Mouse (Mus musculus) limb, embryonic 11.5 days (tissue): ENCODE measurements around the gene Uqcr10. TPM values are rescaled to one million over a fixed set of nuclear protein-coding genes. Genes with fewer than 3 reads are reported as not detected.

ENCODE experiments used
- ATAC-seq: fragments of 200-750 bp; cut with Nextera tagmentation; 2 replicates; pipeline ENCODE4 v1.8.0; 2017; ENCODE audit warnings: low read depth; ENCODE audit not compliant: insufficient number of reproducible peaks, low FRiP score, low TSS enrichment
- DNase-seq: peaks from one replicate; pipeline ENCODE4 v3.0.0-alpha.2; 2015; ENCODE audit warnings: low spot score
- H3K27ac ChIP-seq: fragments of 300-500 bp; sonication (generic); replicated peaks from 2 replicates; pipeline ENCODE4 v1.5.1; 2014; ENCODE audit warnings: low read depth, mild to moderate bottlenecking, low read length
- H3K27me3 ChIP-seq: fragments of 300-500 bp; sonication (generic); 2 replicates; pipeline ENCODE4 v1.6.1; 2014; ENCODE audit warnings: mild to moderate bottlenecking, low read length, mixed read lengths; ENCODE audit not compliant: control insufficient read depth, insufficient read depth
- H3K36me3 ChIP-seq: fragments of 300-500 bp; sonication (generic); 2 replicates; pipeline ENCODE4 v1.6.1; 2014; ENCODE audit warnings: mild to moderate bottlenecking, low read length, moderate library complexity, mixed read lengths; ENCODE audit not compliant: control insufficient read depth, insufficient read depth
- H3K4me1 ChIP-seq: fragments of 300-500 bp; sonication (generic); 2 replicates; pipeline ENCODE4 v1.6.1; 2014; ENCODE audit warnings: low read length, mixed read lengths; ENCODE audit not compliant: control insufficient read depth, insufficient read depth
- H3K4me2 ChIP-seq: fragments of 300-500 bp; sonication (generic); 2 replicates; pipeline ENCODE4 v1.6.1; 2014; ENCODE audit warnings: low read depth, mild to moderate bottlenecking, moderate library complexity; ENCODE audit not compliant: severe bottlenecking
- H3K4me3 ChIP-seq: fragments of 300-500 bp; sonication (generic); 2 replicates; pipeline ENCODE4 v1.5.1; 2014; ENCODE audit warnings: low read depth, low read length
- H3K9ac ChIP-seq: fragments of 300-500 bp; sonication (generic); 2 replicates; pipeline ENCODE4 v1.6.1; 2014; ENCODE audit warnings: mild to moderate bottlenecking, low read length
- H3K9me3 ChIP-seq: fragments of 300-500 bp; sonication (generic); 2 replicates; pipeline ENCODE4 v1.6.1; 2016; ENCODE audit warnings: low read length; ENCODE audit not compliant: control insufficient read depth
- WGBS: fragments of 180-500 bp; shearing (Covaris S2); extraction: QIAGEN DNeasy Blood & Tissue Kit; methylation state at CpG from one replicate; pipeline ENCODE4 v1.1.7; 2014; 5-methylcytosine and 5-hydroxymethylcytosine counted together
- polyA plus RNA-seq: library from polyadenylated mRNA; unstranded; fragments of >200 nt; fragmentation: Nextera tagmentation; extraction: Ambion mirVana; gene quantifications from 2 replicates; pipeline ENCODE4 v1.2.1, GENCODE M21; 2014

Gene Uqcr10
- polyA plus RNA-seq, 1 experiment from 2014 or later, result 639 TPM

DNA sequence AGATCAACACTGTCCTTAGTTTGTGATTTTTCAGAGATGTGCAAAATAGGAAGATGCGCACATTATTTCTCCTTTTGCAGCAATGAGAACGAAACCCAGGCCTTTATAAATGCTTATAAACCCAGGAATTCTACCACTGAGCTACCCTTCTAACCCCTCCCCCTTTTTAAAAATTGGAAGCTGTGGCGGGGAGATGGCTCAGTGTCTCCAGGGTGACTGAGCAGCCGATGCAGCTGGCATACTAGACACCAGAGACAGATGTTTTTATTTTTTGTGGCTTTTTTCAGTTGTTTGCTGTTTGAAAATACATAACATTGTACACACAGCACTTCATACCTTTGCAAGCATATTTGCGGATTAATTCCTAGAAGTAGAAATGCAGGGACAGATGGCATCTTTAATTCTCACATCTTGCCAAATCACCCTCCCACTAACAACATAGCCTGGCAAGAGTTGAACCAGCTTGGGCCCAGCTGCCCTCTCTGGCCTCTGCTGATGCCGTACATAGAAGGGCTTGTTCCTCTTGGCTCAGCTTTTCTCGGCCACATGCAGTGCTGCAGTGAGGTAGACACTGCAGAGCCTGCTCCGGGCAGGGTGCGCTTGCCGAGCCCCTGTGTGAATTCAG is 42.2 kb downstream of the Uqcr10 start:
- Histone ChIP-seq H3K27ac (no peak overlapping the region), H3K27me3 (no peaks in the 10 kb centered on the region), H3K4me2 (no peak overlapping the region), H3K4me3 (no peak overlapping the region), H3K36me3 (peaks cover 3% of the 10 kb centered on the region; the same call in 1 of the 2 replicates), H3K9me3 (no peaks in the 10 kb centered on the region), H3K4me1 (no peaks in the 10 kb centered on the region), H3K9ac (no peak overlapping the region)
- ATAC-seq (no peak), DNase-seq (no peak)
- WGBS, result 84% methylated on average over 10 of the region's 10 CpGs

DNA sequence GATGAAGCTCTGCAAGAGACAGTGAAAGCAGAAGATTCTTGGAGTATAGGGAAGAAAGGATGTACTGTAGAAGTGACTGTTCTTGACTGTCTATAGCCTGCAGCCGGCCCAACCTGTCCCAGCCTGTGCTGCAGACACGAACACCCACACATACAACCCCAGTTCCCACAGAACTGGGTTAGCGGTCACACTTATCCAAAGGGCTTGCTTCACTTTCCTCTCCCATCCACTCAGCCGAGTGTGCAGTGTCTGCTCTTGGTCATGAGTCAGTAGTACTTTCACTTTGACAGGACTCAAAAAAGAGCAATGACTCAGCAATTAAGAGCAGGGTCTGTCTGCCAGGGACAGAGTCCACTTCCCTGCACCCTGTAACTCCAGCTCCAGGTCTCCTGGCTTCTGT is 42.8 kb downstream of the Uqcr10 start:
- DNase-seq (no peak), ATAC-seq (no peak)
- Histone ChIP-seq H3K27ac (no peak overlapping the region), H3K36me3 (peaks cover 3% of the 10 kb centered on the region; the same call in 1 of the 2 replicates), H3K9me3 (no peaks in the 10 kb centered on the region), H3K9ac (no peak overlapping the region), H3K27me3 (no peaks in the 10 kb centered on the region), H3K4me1 (no peaks in the 10 kb centered on the region), H3K4me3 (no peak overlapping the region), H3K4me2 (no peak overlapping the region)
- WGBS, result 81% methylated on average over 4 of the region's 4 CpGs

- no peaks in the 10 kb centered on the region for H3K27me3 ChIP-seq
- no peak overlapping the region for H3K9ac ChIP-seq
- H3K36me3 ChIP-seq, result peaks cover 3% of the 10 kb centered on the region; the same call in 1 of the 2 replicates
- no peak overlapping the region for H3K4me3 ChIP-seq
- H3K4me2 ChIP-seq, result no peak overlapping the region
- H3K9me3 ChIP-seq, result no peaks in the 10 kb centered on the region
- H3K4me1 ChIP-seq, result no peaks in the 10 kb centered on the region
- WGBS, result 85% methylated on average over 7 of the region's 7 CpGs
- H3K27ac ChIP-seq, result no peak overlapping the region
- no peak for ATAC-seq
- no peak for DNase-seq
Measured at GRCm38 (mm10) chr11:4660309-4661025, 43.7 kb downstream of the Uqcr10 start.

DNA sequence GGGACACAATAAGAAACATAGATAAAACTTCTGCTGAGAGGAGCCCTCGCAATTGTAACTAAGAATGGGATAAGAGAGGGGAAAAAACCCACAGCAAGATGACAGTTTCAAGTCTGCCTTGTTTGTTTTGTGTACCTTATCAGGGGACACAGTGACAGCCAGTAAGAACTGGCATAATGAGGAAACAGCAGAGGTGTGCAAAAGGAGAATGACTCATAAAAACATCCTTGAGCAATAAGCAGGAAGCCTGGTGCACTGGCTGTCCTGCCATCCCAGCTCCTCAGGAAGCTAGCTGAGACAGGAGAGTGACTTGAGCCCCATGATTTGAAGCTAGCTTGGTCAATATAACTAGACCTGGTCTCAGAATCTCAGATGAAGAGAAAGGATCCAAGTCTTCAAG is 44.3 kb downstream of the Uqcr10 start:
- 85% methylated on average over 1 of the region's 1 CpGs for WGBS
- Histone ChIP-seq H3K9ac (no peak overlapping the region), H3K27me3 (no peaks in the 10 kb centered on the region), H3K4me1 (no peaks in the 10 kb centered on the region), H3K9me3 (no peaks in the 10 kb centered on the region), H3K36me3 (peaks cover 3% of the 10 kb centered on the region; the same call in 1 of the 2 replicates), H3K4me3 (no peak overlapping the region), H3K27ac (no peak overlapping the region), H3K4me2 (no peak overlapping the region)
- DNase-seq (no peak), ATAC-seq (no peak)

Other genes with a start within 250 kb of the Uqcr10 start
- gene Mtmr3, start 109.5 kb downstream of the Uqcr10 start, polyA plus RNA-seq, result 26.2 and 30.2 TPM in 2 replicates
- gene Gm11032, start 84.3 kb downstream of the Uqcr10 start, polyA plus RNA-seq, result not detected in 2 replicates
- 39.5 and 40.6 TPM in 2 replicates for gene Ascc2, start 66.6 kb downstream of the Uqcr10 start, polyA plus RNA-seq
- 77.1 and 78.9 TPM in 2 replicates for gene Zmat5, start 336 bp upstream of the Uqcr10 start, polyA plus RNA-seq
- 0.07 and 0.19 TPM in 2 replicates for gene Cabp7, start 42.4 kb upstream of the Uqcr10 start, polyA plus RNA-seq
- gene Nf2, start 145.2 kb upstream of the Uqcr10 start, polyA plus RNA-seq, result 47.6 and 51.2 TPM in 2 replicates
- 76.8 and 80.2 TPM in 2 replicates for gene Nipsnap1, start 169.6 kb upstream of the Uqcr10 start, polyA plus RNA-seq
- 48.8 and 50.6 TPM in 2 replicates for gene Thoc5, start 191.0 kb upstream of the Uqcr10 start, polyA plus RNA-seq
- 0.08 TPM in 1 of 2 replicates, not detected in the other for gene Nefh, start 243.7 kb upstream of the Uqcr10 start, polyA plus RNA-seq